Mouse (Mus musculus): ENCODE results near the gene Chst11.
A peak's percentile ranks its signal among the peaks of the same experiment; 100 is the strongest.

The Chst11 gene

GRCm38 (mm10) chr10:82984950-82985699 lies at the start of gene Chst11:
TSS of gene Chst11 (plus strand) at chr10:82985498.
- peak; percentile 74 for DNase-seq (ENCODE audit: low read depth, low spot score)

DNA sequence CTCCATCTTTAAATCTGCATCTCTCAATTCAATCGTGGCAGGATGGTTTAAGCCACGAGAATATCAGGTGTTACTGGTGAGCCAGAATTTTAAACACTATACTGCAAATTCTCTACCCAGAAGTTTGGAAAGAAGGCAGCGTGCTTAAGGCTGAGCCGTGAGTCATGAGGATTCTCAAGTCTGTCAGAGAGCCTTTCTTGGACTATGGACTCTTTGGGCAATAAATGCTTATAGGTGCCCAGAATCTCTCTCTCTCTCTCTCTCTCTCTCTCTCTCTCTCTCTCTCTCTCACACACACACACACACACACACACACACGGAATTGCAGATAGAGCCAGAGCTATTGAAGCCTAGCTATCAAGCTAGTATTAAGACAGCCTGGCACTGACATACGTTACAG lies 49.5 kb upstream of the Chst11 start:
- DNase-seq (ENCODE audit: low read depth, low spot score) = no peak

DNA sequence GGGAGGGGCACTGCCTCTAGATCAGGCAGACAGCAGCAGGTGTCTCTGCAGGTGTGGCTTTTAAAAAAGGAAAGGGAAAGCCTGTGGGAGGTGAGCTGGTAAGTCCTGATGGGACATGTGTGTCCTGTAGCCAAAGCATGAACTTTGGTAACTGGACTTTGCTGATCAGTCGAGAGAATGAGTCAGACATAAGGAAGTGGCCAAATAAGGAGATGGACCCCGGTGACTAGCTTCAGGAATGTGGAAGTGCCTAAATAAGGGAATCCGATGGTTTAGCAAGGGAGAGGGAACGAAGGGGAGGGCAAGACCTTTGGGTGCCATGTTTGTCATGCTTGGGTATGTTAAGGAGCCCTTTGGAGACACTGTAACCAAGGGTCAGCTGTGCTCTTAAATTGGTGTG lies 31.9 kb upstream of the Chst11 start:
- DNase-seq (ENCODE audit: low read depth, low spot score) = no peak

GRCm38 (mm10) chr10:82955117-82955516 lies 30.2 kb upstream of the Chst11 start:
- peak; percentile 44 for DNase-seq (ENCODE audit: low read depth, low spot score)

DNA sequence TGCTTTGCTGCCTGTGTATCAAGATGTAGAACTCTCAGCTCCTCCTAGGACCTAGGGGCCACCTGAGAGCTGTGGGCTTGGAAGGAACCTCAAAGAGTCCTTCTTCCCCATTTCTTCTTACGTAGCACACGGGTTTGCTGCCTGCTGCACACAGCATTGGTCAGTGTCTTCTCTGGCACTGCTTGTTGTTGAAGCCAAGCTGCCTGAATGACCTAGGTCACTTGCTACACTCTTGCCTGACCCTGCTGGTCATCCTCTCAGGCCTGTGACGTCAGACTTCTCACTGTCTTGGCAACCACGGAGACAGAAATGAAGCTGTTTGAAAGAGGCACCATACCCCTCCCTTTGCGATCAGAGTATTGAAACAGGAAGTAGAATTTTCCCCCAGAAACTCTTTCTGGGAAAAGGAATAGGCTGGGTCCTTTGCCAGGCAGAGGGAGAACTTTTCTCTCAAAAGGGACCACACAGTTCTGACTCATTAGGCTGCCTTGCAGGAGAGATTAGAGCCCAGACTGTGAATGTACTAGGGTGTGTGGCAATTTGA lies 27.0 kb upstream of the Chst11 start:
- no peak for DNase-seq (ENCODE audit: low read depth, low spot score)

- DNase-seq (ENCODE audit: low read depth, low spot score) = no peak
Measured at GRCm38 (mm10) chr10:82959316-82959715, 26.0 kb upstream of the Chst11 start.

DNA sequence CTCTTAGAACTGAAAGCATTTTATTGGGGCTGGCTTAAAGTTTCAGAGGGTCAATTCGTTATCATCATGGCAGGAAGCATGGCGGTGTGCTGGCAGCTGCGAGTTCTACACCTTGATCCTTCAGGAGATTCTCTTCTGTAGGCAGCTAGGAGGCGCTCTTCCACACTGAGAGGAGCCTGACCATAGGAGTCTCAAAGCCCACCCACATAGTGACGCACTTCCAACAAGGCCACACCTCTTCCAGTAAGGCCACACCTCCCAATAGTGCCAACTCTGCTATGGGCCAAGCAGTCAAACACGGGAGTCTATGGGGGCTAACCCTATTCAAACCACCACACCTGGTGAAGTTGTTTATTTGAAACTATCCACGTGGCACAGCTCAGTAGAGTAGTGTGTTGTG lies 24.0 kb upstream of the Chst11 start:
- DNase-seq (ENCODE audit: low read depth, low spot score) = peak; percentile 85

- no peak for DNase-seq (ENCODE audit: low read depth, low spot score)
Measured at GRCm38 (mm10) chr10:82962018-82962417, 23.3 kb upstream of the Chst11 start.

DNA sequence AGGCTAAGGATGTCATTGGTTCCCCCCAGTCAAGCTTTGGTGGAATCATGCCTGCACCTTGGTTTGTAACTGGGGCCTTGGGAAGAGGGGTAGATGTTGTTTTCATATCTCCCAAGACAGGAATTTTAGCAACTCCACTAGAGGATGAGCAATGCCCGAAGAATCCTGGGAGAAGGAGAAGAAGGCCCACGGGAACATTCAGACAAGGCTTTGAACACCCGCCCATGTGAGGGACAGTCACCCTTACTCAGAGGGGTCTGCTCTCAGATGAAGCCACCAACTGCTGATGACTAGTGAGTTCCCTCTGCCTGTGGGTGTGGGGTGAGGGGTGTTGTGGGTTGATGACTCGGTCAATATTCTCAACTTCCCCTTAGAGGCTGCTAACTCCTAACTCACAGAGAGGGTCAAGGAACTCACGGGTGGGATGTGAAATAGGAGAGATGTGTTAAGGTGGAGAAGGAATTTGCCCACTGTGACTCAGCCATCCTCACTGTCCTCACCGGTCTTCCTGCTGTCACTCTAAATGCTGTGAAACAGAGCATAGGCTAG lies 22.8 kb upstream of the Chst11 start:
- no peak for DNase-seq (ENCODE audit: low read depth, low spot score)

- no peak for DNase-seq (ENCODE audit: low read depth, low spot score)
Measured at GRCm38 (mm10) chr10:82964491-82964890, 20.8 kb upstream of the Chst11 start.

DNA sequence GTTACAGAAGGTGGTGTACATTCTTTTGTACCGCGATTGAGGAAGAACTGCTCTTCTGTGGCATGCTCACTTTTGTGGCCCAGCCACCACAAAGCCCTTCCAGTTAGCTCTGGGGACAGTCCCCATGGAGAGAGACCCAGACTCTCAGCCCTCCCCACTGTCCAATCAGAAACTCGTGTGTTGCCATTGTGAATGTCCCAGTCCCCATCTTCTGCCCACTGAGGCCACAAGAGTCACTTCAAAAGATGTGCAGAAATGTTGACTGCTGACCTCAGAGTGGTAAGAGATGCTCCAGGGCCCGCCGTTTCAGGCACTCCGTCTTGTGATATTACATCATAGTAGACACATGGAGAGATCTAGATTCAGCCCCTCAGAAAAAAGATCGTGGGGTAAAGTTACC lies 18.6 kb upstream of the Chst11 start:
- DNase-seq (ENCODE audit: low read depth, low spot score) = no peak

GRCm38 (mm10) chr10:82969612-82970011 lies 15.7 kb upstream of the Chst11 start:
- DNase-seq (ENCODE audit: low read depth, low spot score) = no peak

- DNase-seq (ENCODE audit: low read depth, low spot score) = no peak
Measured at GRCm38 (mm10) chr10:82971549-82971948, 13.7 kb upstream of the Chst11 start.

DNA sequence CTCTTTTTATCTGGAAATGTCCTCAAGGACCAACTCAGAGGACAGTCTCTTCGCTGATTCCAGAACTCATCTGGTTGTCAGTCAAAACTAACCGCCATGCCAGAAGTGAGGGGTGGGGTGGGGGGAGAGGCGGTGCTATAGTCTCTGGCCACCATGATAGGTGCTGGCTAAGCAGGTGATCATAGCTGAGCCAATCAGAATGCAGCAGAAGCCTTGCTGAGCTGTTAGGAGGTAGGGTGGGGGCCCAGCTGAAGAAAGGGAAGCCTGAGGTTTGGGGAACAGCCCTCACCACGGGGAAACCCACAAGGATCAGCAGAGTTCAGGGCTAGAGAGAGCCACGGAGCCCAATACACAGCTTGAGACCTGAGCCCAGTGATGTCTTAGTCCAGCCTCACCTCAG lies 11.1 kb upstream of the Chst11 start:
- no peak for DNase-seq (ENCODE audit: low read depth, low spot score)

DNA sequence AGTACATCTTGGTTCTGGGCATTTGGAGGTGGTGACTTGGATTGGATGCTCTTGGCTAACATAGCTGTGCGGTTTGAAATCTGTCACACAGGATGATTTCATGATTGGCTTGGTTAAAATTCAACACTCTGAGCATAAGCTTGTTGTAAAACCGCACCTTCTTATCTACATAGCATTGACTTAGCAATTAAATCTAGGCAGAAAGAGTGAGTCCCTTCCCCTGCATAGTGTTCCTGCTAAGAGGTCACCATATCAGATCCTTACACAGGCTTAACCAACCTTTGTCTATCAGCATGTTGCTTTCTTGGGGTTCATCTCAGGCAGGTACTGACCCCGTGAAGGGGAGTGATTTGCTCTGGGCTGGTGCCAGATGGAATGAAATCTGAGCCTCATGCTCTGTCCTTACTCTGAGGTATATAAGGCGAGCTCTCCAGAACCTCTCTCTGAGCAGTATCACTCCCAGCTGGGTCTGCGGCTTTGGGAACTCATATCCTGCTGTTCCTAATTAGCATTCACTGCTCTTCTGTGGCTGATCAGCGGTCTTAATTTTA lies 10.6 kb upstream of the Chst11 start:
- DNase-seq (ENCODE audit: low read depth, low spot score) = no peak

DNA sequence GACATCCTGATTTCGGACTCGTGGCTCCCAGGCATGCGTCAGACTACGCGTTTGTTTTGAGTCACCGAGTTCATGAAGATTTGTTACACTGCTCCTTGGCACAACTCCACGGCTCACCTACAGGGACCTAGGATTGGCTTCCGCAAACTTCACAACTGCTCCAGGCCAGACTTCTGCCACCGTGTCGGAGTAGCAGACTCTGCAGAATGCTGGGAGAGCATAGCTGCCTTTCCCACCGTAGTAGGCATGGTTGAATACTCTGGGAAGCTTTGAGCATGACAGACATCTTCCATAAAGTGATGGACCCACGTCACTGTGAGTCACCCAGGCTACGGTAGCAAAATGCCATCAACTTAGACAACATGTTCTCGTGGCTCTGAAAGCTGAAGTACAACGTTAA lies 9.5 kb upstream of the Chst11 start:
- no peak for DNase-seq (ENCODE audit: low read depth, low spot score)

GRCm38 (mm10) chr10:82982286-82982685 lies 3.0 kb upstream of the Chst11 start:
- DNase-seq (ENCODE audit: low read depth, low spot score) = no peak

DNA sequence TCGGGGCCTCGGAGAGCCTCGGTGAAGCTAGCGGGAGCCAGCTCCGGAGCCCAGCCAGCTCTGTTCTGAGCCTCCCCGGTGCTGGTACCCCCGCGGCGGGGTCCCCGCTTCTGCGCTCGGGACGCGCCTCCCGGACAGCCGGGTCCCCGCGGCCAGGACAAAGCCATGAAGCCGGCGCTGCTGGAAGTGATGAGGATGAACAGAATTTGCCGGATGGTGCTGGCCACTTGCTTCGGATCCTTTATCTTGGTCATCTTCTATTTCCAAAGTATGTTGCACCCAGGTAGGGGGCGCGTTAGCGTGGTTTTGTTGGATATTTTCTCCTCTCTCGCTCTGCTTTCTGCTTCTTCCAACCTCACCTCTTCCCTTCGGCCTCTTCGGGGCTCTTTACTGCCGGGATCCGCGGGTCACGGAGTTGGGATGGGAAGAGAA lies 418 bp downstream of the Chst11 start:
- DNase-seq (ENCODE audit: low read depth, low spot score) = peak; percentile 46

DNA sequence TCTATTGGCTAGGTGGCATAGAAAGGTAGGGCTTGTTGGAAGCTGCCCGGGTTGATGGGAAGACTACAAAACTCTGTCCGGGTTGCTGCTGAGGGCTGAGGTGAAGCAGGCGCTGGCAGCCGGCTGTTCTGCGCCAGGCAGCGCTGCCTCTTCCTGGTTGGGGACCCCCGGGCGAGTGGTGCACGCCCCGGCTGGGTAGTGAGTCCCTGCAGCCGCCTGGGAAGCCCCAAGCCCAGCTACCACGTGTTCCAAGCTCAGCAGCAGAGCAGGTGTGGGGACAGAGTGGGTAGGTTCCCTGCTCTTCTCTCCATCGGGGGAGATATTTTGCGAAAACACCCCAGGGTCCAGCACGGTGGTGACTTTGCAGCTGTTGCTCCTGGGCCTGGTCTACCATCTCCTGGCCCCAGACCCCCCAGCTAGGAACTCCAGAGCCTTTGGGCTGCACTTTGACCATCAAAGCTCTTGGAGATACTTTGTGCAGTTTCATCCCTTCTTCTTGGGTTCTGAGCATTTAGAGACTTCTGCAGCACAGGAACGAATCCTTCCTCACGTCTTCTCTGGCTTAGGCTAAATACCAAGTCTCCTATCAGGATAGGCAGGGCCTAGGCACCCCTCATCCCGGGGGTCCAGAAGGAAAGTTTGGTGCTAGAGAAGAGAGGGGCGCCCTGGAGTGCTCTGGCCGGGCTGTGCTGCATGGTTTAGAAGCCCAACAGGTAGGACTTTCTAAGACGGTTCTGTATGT lies 1.1 kb downstream of the Chst11 start:
- peak; percentile 23 for DNase-seq (ENCODE audit: low read depth, low spot score)

DNA sequence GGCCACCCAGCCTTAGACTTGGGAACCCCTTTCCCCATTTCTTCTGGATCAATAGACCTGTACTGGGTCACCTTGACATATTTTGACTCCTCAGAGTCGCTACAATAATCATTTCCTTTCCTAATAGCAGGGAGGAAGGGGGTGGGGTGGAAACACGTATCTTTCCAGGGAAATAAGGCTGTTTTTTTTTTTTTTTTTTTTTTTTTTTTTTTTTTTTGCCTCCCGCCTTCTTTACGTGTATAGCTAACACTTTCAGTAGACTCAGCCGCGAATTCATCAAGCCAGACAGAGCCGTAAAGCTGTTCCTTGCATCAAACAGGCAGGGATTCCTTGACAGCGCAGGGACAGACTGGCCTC lies 1.7 kb downstream of the Chst11 start:
- DNase-seq (ENCODE audit: low read depth, low spot score) = no peak

- no peak for DNase-seq (ENCODE audit: low read depth, low spot score)
Measured at GRCm38 (mm10) chr10:82987394-82987793, 2.1 kb downstream of the Chst11 start.

GRCm38 (mm10) chr10:82989418-82990025 lies 4.2 kb downstream of the Chst11 start:
- DNase-seq (ENCODE audit: low read depth, low spot score) = peak; percentile 20

All from ZHBTc4 (cell line).